Mouse (Mus musculus) hindbrain, embryonic 16.5 days (tissue): ENCODE measurements at regions not wholly inside any gene's neighbourhood (a gene's known extent, or its start where the extent isn't known, plus 50 kb on each side); places are given as distances from the start of the nearest gene placed in this dataset.

Experiments
- ATAC-seq: fragments of 200-750 bp; cut with Nextera tagmentation; 2 replicates; pipeline ENCODE4 v1.8.0; 2017; ENCODE audit warnings: moderate TSS enrichment, moderate library complexity
- H3K27ac ChIP-seq: fragments of 300-500 bp; sonication (generic); 2 replicates; pipeline ENCODE4 v1.5.1; 2014; ENCODE audit warnings: low read depth, mild to moderate bottlenecking, control low read depth, low read length, moderate library complexity
- H3K27me3 ChIP-seq: fragments of 300-500 bp; sonication (generic); replicated peaks from 2 replicates; pipeline ENCODE4 v1.6.1; 2014; ENCODE audit warnings: low read length; ENCODE audit not compliant: control insufficient read depth, insufficient read depth
- H3K36me3 ChIP-seq: fragments of 300-500 bp; sonication (generic); 2 replicates; pipeline ENCODE4 v1.6.1; 2014; ENCODE audit warnings: mild to moderate bottlenecking, low read length, moderate library complexity, mixed read lengths; ENCODE audit not compliant: control insufficient read depth, insufficient read depth
- H3K4me1 ChIP-seq: fragments of 300-500 bp; sonication (generic); 2 replicates; pipeline ENCODE4 v1.6.1; 2014; ENCODE audit warnings: low read depth, low read length; ENCODE audit not compliant: control insufficient read depth, insufficient read depth
- H3K4me2 ChIP-seq: fragments of 300-500 bp; sonication (generic); 2 replicates; pipeline ENCODE4 v1.6.1; 2014; ENCODE audit warnings: mild to moderate bottlenecking, low read length, control low read depth, moderate library complexity
- H3K4me3 ChIP-seq: fragments of 300-500 bp; sonication (generic); 2 replicates; pipeline ENCODE4 v1.5.1; 2014; ENCODE audit warnings: mild to moderate bottlenecking, low read length, control low read depth, moderate library complexity
- H3K9ac ChIP-seq: fragments of 300-500 bp; sonication (generic); 2 replicates; pipeline ENCODE4 v1.6.1; 2014; ENCODE audit warnings: low read depth, mild to moderate bottlenecking, control low read depth, low read length, moderate library complexity
- H3K9me3 ChIP-seq: fragments of 300-500 bp; sonication (generic); 2 replicates; pipeline ENCODE4 v1.6.1; 2014; ENCODE audit warnings: mild to moderate bottlenecking, low read length, moderate library complexity; ENCODE audit not compliant: control insufficient read depth
- WGBS: fragments of 180-500 bp; shearing (Covaris S2); extraction: QIAGEN DNeasy Blood & Tissue Kit; methylation state at CpG from one replicate; pipeline ENCODE4 v1.1.7; 2014; 5-methylcytosine and 5-hydroxymethylcytosine counted together

GRCm38 (mm10) chr15:18189622-18190308 is 629.0 kb upstream of the Cdh10 start:
- WGBS: 37% methylated on average over 5 of the region's 5 CpGs
- Histone ChIP-seq H3K4me2 (no peak overlapping the region), H3K9ac (no peak overlapping the region), H3K4me1 (peaks cover 2% of the 10 kb centered on the region; the same call in 1 of the 2 replicates), H3K27ac (no peak overlapping the region), H3K36me3 (no peaks in the 10 kb centered on the region), H3K9me3 (no peaks in the 10 kb centered on the region), H3K4me3 (no peak overlapping the region), H3K27me3 (no peaks in the 10 kb centered on the region)
- ATAC-seq: peak; percentile 67

GRCm38 (mm10) chr15:18190490-18190889 is 628.3 kb upstream of the Cdh10 start:
- no peak overlapping the region for H3K4me2 ChIP-seq
- H3K9ac ChIP-seq: no peak overlapping the region
- peaks cover 2% of the 10 kb centered on the region; the same call in 1 of the 2 replicates for H3K4me1 ChIP-seq
- no peak overlapping the region for H3K4me3 ChIP-seq
- no peak for ATAC-seq
- WGBS: 85% methylated on average over 1 of the region's 1 CpGs
- no peaks in the 10 kb centered on the region for H3K27me3 ChIP-seq
- no peak overlapping the region for H3K27ac ChIP-seq
- H3K36me3 ChIP-seq: no peaks in the 10 kb centered on the region
- H3K9me3 ChIP-seq: no peaks in the 10 kb centered on the region

DNA sequence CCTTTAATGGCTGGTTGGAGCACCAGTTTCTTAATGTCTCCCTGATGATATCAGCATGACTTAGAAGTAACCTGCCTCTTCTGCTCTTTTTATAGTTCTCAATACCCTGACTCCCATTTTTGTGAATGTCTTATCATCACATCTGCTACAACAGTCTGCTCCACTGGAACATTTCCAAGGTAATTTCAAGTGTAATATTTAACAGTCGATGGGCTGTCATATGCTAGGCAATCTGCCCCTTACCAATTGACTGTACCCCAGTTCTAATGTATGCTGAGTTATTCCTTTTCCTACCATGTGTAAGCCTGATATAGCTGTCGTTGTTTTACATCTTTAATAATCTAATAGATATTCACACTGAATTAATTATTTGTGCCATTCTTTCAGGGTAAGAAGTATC is 607.6 kb upstream of the Cdh10 start:
- WGBS: 70% methylated on average over 2 of the region's 2 CpGs

GRCm38 (mm10) chr15:18219913-18220312 is 598.8 kb upstream of the Cdh10 start:
- H3K4me3 ChIP-seq: no peak overlapping the region
- no peaks in the 10 kb centered on the region for H3K27me3 ChIP-seq
- no peaks in the 10 kb centered on the region for H3K4me1 ChIP-seq
- ATAC-seq: no peak
- no peaks in the 10 kb centered on the region for H3K36me3 ChIP-seq
- no peak overlapping the region for H3K27ac ChIP-seq
- no peak overlapping the region for H3K9ac ChIP-seq
- no peak overlapping the region for H3K4me2 ChIP-seq
- H3K9me3 ChIP-seq: no peaks in the 10 kb centered on the region

More for the DNA sequence above, 607.6 kb upstream of the Cdh10 start:
- no peak overlapping the region for H3K4me3 ChIP-seq
- ATAC-seq: no peak
- no peaks in the 10 kb centered on the region for H3K27me3 ChIP-seq
- no peak overlapping the region for H3K9ac ChIP-seq
- H3K4me1 ChIP-seq: no peaks in the 10 kb centered on the region
- H3K9me3 ChIP-seq: 0 out of 2 replicates have a peak, but pooled peaks cover 3% of the 10 kb centered on the region
- H3K36me3 ChIP-seq: no peaks in the 10 kb centered on the region
- no peak overlapping the region for H3K27ac ChIP-seq
- H3K4me2 ChIP-seq: no peak overlapping the region
